Mouse (Mus musculus): Measurements from ENCODE around the gene Ralgds.

Gene Ralgds

GRCm38 (mm10) chr2:28563303-28563702 is 50.4 kb downstream of the Ralgds start, which contains the start of gene Cel:
Gene Cel, minus strand, starts transcription at chr2:28563403.
- DNase-seq (ENCODE audit: low spot score in 2 of 2) = no peak

DNA sequence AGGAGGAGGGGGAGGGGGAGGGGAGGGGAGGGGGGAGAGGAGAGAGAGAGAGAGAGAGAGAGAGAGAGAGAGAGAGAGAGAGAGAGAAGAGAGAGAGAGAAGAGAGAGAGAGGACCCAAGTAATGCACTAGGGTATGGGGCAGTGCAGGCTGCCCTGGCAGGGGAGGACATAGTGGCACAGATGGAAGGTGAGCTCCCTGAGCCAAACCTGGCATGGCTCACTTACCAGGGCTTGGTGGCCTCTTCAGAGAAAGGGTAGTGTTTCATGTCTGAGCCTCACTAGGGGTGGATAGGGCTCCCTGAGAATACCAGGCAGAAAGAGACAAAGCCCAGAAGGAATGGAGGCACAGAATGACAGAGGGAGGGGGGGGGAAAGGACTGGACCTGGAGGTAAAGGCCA is 50.9 kb downstream of the Ralgds start:
- no peak for DNase-seq (ENCODE audit: low spot score in 2 of 2)

DNA sequence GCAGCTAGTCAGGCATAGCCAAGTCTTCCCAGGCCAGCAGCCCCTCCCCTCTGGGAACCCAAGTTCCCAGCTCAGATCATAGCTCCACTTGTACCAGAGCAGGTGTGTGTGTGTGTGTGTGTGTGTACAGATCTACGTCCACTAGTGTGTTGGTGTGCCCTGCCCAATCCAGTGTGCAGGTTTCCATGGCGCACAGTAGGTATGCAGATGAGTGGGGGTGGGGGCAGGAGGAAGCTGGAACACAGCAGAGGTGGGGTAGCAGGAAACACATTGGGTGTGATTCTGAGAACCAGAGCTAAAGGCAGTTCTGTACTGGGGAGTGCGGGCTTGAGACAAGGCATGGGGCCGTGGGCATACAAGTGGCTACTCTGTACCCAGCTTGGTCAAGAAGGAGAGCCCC is 51.5 kb downstream of the Ralgds start:
- DNase-seq (ENCODE audit: low spot score in 2 of 2) = no peak

- no peak for DNase-seq (ENCODE audit: low spot score in 2 of 2)
Measured at GRCm38 (mm10) chr2:28566545-28566944, 53.6 kb downstream of the Ralgds start.

DNA sequence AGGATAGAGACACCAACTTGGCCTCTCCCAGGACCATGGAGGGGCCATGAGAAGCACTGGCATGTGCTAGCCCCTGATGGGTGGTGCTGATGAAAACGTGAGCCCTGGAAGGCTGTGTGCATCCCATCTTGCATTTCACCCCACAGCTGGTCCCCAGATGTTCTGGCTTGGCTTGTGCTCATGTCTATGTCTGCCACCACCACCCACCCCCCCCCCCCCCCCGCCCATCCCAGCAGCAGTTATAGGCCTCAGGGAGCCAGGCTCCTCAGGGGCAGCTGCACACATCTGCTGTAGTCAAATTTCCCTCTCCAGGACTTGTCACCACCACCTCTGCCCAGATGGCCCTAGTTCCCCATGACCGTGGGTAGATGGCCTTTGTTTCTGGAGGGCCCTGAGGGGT is 57.0 kb downstream of the Ralgds start:
- DNase-seq (ENCODE audit: low spot score in 2 of 2) = no peak

- DNase-seq (ENCODE audit: low spot score in 2 of 2) = no peak
Measured at GRCm38 (mm10) chr2:28575341-28575740, 62.4 kb downstream of the Ralgds start.

DNA sequence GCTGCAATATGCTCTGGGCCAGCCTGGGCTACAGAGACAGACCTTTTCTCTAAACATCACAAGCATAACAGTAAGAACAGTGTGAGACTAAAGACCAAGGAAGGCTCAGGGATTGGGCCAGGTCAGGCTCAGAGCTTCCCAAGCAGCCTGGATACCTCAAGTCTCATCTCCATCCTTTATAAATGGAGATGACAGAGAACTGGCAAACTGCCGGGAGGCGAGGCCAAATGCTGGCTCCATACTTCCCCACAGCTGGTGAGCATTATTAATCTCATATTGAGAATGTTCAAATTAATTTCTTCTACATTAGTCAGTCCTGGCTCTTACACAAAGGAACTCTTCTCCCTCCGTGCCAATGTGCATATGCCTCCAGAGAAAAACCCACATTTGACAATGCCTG is 63.9 kb downstream of the Ralgds start:
- no peak for DNase-seq (ENCODE audit: low spot score in 2 of 2)

DNA sequence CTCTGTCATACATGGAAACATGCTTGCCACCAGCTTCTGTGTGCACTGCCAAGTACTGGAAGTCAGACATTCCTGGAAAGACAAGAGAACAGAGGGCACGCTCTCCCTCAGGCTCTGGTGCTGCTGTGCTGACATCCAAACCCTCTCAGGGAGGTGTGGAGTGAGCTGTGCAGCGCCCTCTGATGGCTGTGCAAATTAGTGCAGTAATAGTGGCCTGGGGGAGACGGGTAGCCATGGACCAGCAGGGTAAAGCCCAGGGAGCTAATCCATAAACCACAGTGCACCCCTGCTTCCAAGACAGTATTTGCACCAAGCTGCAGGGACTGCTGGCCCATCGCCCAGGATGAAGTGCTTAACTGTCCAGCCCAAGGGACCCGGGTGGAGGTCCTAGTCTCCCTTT is 65.1 kb downstream of the Ralgds start:
- no peak for DNase-seq (ENCODE audit: low spot score in 2 of 2)

DNA sequence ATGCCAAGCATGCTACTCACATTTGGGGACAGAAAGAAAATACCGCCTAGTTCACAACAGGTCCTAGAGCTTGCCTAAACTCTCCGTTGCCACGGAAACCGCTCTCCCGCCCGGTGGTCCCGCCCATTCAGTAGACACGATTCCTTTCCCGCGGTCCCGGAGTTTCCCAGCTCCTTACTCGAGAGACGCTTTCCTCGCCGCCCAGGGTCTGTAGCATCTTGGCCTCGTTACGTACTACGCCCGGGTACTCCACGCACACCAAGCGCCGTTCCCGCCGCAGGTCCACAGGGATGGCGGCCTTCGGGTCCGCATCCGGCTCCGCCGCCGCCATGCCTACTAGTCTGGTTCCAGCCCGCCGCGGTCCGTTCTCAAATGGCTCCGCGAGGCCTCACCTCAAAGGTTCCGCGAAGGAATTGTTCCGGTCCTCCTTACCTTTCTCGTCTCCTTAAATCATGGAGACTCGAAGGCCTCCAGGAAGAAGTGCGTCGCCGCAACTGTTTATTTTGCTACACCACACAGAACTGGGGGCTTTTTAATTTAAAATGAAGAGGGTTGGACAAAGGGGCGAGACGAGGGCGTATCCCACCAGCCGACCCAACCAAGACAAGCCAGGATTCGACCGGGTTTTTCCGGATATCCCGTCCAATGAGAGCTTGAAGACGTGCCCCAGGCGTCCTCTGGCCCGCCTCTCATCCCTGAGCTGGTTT is 69.9 kb downstream of the Ralgds start:
- peak; percentile 86 to 89 for DNase-seq (ENCODE audit: low spot score in 2 of 2)

- no peak for DNase-seq (ENCODE audit: low spot score in 2 of 2)
Measured at GRCm38 (mm10) chr2:28583651-28584050, 70.7 kb downstream of the Ralgds start, which contains the start of gene Gtf3c5. Gene Gtf3c5, minus strand, starts transcription at chr2:28583751.

GRCm38 (mm10) chr2:28585043-28585571 is 72.2 kb downstream of the Ralgds start:
- DNase-seq (ENCODE audit: low spot score in 2 of 2) = peak; percentile 46 to 72

DNA sequence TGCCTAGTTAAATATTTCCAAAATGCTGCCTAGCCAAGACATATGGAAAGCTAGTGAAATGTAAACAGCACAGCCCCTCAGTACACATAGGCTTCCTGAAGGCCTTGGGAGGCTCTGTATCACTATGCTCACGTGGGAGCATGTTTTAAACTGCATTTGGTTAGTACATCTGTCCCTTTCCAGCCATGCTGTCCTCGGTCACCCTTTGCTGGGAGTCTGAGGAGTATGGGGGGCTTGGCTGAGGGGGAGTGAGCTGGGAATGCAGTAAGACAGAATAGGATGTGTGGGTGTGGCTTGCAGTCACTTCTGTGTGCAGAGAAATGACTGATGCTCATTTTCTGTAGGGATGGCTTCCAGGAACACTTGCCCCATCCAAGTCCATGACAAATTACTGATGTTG is 72.8 kb downstream of the Ralgds start:
- no peak for DNase-seq (ENCODE audit: low spot score in 2 of 2)

DNA sequence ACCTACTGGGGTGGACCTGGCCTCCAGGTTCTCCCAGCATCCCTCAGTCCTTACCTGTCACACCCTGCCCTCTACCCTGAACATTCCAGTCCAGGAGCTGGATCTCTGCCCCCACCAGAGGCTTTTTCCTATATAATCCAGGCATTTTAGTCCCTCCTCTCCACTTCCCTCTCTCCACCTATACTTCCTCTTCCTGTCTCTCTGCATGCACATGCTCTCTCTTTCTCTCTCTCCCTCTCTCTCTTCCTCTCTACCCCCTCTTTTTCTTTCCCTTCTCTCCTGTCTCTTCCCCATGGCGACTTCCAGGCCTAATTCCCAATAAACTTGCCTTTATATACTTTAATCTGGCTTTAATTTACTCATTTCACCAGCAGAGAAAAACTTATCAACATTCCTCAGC is 75.6 kb downstream of the Ralgds start:
- no peak for DNase-seq (ENCODE audit: low spot score in 2 of 2)

GRCm38 (mm10) chr2:28591479-28591878 is 78.6 kb downstream of the Ralgds start:
- DNase-seq (ENCODE audit: low spot score in 2 of 2) = no peak

- DNase-seq (ENCODE audit: low spot score in 2 of 2) = peak in 1 of 2 experiments; percentile 36
Measured at GRCm38 (mm10) chr2:28592809-28593208, 79.9 kb downstream of the Ralgds start.

DNA sequence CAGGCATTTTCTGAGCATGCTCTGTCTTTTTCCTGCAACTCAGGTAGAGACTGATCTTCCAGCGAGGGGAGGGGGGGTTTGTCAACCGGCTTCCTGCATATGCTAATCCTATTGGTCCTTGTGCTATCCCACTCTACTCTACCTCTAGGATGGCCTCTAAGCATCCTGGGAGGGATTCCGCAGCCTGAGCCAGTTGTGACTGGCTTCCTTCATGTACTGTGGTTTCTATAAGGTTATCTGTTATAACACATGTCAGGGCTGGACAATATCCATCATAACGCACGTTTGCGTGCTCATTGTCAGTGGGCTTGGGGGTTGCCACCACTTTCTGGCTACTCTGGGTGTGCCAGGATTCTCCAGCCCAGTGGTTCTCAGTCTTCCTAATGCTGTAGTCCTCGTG is 83.1 kb downstream of the Ralgds start:
- no peak for DNase-seq (ENCODE audit: low spot score in 2 of 2)

- DNase-seq (ENCODE audit: low spot score in 2 of 2) = no peak
Measured at GRCm38 (mm10) chr2:28596998-28597397, 84.1 kb downstream of the Ralgds start.

GRCm38 (mm10) chr2:28597733-28598547 is 85.0 kb downstream of the Ralgds start:
- no peak for DNase-seq (ENCODE audit: low spot score in 2 of 2)

DNA sequence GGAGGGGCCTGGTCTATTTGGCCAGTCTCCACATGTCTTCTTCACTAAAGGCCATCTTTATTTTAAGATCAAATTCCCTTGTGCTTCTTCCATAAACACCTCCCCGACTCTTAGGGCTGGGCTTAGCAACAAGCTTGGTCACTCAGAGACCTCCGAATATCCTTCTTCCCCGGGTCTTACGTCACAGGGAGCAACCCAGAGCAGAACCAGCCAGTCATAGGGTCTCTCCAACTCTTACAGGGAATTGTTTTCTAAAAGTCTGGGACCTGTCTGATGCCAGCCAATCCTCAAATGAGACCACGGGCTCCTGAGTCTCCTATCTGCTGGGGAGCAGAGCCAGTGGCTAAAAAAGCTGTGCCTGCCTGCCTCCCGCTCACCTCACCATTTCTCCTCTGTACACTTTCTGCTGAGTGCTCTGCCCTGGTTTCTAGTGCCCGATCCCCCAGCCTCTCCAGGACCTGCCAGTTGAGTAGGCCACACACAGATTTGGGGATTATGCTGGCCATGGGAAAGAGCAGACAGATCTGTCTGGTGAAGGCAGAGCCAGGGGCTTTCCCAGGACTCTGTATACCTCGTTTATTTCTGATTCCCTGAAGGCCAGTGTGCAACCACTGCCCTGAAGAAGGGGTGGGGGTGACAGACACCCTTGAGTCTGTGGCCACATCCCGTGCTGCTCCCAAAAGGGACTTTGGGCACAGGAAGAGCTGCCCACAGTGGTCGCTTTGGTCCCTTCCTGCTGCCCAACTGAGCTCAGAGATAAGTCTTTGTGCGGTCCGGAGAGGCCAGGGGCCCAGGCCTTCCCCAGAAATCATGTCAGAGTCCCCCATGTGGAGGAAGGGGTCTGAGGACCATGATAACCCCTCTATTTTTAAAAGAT is 86.0 kb downstream of the Ralgds start:
- no peak for DNase-seq (ENCODE audit: low spot score in 2 of 2)

GRCm38 (mm10) chr2:28599569-28599900 is 86.6 kb downstream of the Ralgds start:
- no peak for DNase-seq (ENCODE audit: low spot score in 2 of 2)

GRCm38 (mm10) chr2:28601720-28602590 is 89.0 kb downstream of the Ralgds start:
- DNase-seq (ENCODE audit: low spot score in 2 of 2) = no peak
